Mouse (Mus musculus): Measurements from ENCODE around the gene Tldc1. TPM values are rescaled to one million over a fixed set of nuclear protein-coding genes. Genes with fewer than 3 reads are reported as not detected.

Tldc1 gene
- polyA plus RNA-seq, 1 experiment from 2014 or later = 11.6 TPM

- H3K9ac ChIP-seq = 0 out of 2 replicates have a peak overlapping the region, but pooled peaks have one; percentile 44
- no peaks in the 10 kb centered on the region for H3K36me3 ChIP-seq (ENCODE audit: poor library complexity, severe bottlenecking)
- no peak overlapping the region for H3K4me3 ChIP-seq
- H3K4me2 ChIP-seq = peak overlapping the region; percentile 42
- peaks cover 36% of the 10 kb centered on the region for H3K4me1 ChIP-seq
- no peaks in the 10 kb centered on the region for H3K27me3 ChIP-seq
- H3K9me3 ChIP-seq (replicated peaks) = no peaks in the 10 kb centered on the region
- peak overlapping the region; percentile 86 for H3K27ac ChIP-seq
- ATAC-seq = peak; percentile 76
- WGBS = 7% methylated on average over 15 of the region's 15 CpGs
Measured at GRCm38 (mm10) chr8:119798170-119798964, 20.2 kb upstream of the Tldc1 start.

GRCm38 (mm10) chr8:119795651-119796050, 17.4 kb upstream of the Tldc1 start:
- no peak overlapping the region for H3K4me3 ChIP-seq
- peaks cover 44% of the 10 kb centered on the region for H3K4me1 ChIP-seq
- no peaks in the 10 kb centered on the region for H3K9me3 ChIP-seq (replicated peaks)
- WGBS = 81% methylated on average over 3 of the region's 3 CpGs
- H3K4me2 ChIP-seq = no peak overlapping the region
- no peaks in the 10 kb centered on the region for H3K27me3 ChIP-seq
- H3K9ac ChIP-seq = no peak overlapping the region
- no peak overlapping the region for H3K27ac ChIP-seq
- H3K36me3 ChIP-seq (ENCODE audit: poor library complexity, severe bottlenecking) = no peaks in the 10 kb centered on the region
- no peak for ATAC-seq

GRCm38 (mm10) chr8:119794689-119795088, 16.5 kb upstream of the Tldc1 start:
- ATAC-seq = no peak
- Histone ChIP-seq H3K9me3 (replicated peaks) (no peaks in the 10 kb centered on the region), H3K4me2 (no peak overlapping the region), H3K27me3 (no peaks in the 10 kb centered on the region), H3K4me3 (no peak overlapping the region), H3K27ac (no peak overlapping the region), H3K9ac (no peak overlapping the region), H3K36me3 (ENCODE audit: poor library complexity, severe bottlenecking) (no peaks in the 10 kb centered on the region), H3K4me1 (peaks cover 43% of the 10 kb centered on the region)
- 56% methylated on average over 7 of the region's 7 CpGs for WGBS

GRCm38 (mm10) chr8:119791804-119792704, 13.8 kb upstream of the Tldc1 start:
- H3K4me2 ChIP-seq = no peak overlapping the region
- 9% methylated on average over 15 of the region's 16 CpGs for WGBS

GRCm38 (mm10) chr8:119789581-119789980, 11.4 kb upstream of the Tldc1 start:
- no peak overlapping the region for H3K4me2 ChIP-seq
- H3K27me3 ChIP-seq = no peaks in the 10 kb centered on the region
- H3K9me3 ChIP-seq (replicated peaks) = no peaks in the 10 kb centered on the region
- peak overlapping the region; percentile 57; the same call in 1 of the 2 replicates for H3K27ac ChIP-seq
- H3K36me3 ChIP-seq (ENCODE audit: poor library complexity, severe bottlenecking) = no peaks in the 10 kb centered on the region
- H3K9ac ChIP-seq = no peak overlapping the region
- no peak for ATAC-seq
- 78% methylated on average over 7 of the region's 7 CpGs for WGBS
- H3K4me3 ChIP-seq = no peak overlapping the region
- peaks cover 54% of the 10 kb centered on the region for H3K4me1 ChIP-seq

More at GRCm38 (mm10) chr8:119791804-119792704, 13.8 kb upstream of the Tldc1 start:
- Histone ChIP-seq H3K9me3 (replicated peaks) (no peaks in the 10 kb centered on the region), H3K27ac (peak overlapping the region; percentile 20), H3K36me3 (ENCODE audit: poor library complexity, severe bottlenecking) (no peaks in the 10 kb centered on the region), H3K4me3 (no peak overlapping the region), H3K27me3 (no peaks in the 10 kb centered on the region), H3K9ac (no peak overlapping the region), H3K4me1 (peaks cover 46% of the 10 kb centered on the region)
- peak; percentile 54 for ATAC-seq

GRCm38 (mm10) chr8:119788607-119789381, 10.6 kb upstream of the Tldc1 start:
- WGBS = 67% methylated on average over 9 of the region's 9 CpGs
- no peak for ATAC-seq
- H3K9me3 ChIP-seq (replicated peaks) = no peaks in the 10 kb centered on the region
- H3K4me1 ChIP-seq = peaks cover 61% of the 10 kb centered on the region
- H3K27ac ChIP-seq = peak overlapping the region; percentile 57
- H3K4me3 ChIP-seq = no peak overlapping the region
- H3K9ac ChIP-seq = no peak overlapping the region
- H3K36me3 ChIP-seq (ENCODE audit: poor library complexity, severe bottlenecking) = no peaks in the 10 kb centered on the region
- H3K4me2 ChIP-seq = no peak overlapping the region
- no peaks in the 10 kb centered on the region for H3K27me3 ChIP-seq

GRCm38 (mm10) chr8:119787341-119787740, 9.1 kb upstream of the Tldc1 start:
- no peak overlapping the region for H3K9ac ChIP-seq
- no peak for ATAC-seq
- H3K36me3 ChIP-seq (ENCODE audit: poor library complexity, severe bottlenecking) = no peaks in the 10 kb centered on the region
- no peaks in the 10 kb centered on the region for H3K27me3 ChIP-seq
- 62% methylated on average over 4 of the region's 4 CpGs for WGBS
- H3K4me1 ChIP-seq = peaks cover 63% of the 10 kb centered on the region
- H3K9me3 ChIP-seq (replicated peaks) = no peaks in the 10 kb centered on the region
- no peak overlapping the region for H3K27ac ChIP-seq
- H3K4me3 ChIP-seq = no peak overlapping the region
- no peak overlapping the region for H3K4me2 ChIP-seq

GRCm38 (mm10) chr8:119786871-119787270, 8.7 kb upstream of the Tldc1 start:
- Histone ChIP-seq H3K9ac (no peak overlapping the region), H3K9me3 (replicated peaks) (no peaks in the 10 kb centered on the region), H3K27me3 (no peaks in the 10 kb centered on the region), H3K27ac (peak overlapping the region; percentile 44; the same call in 1 of the 2 replicates), H3K4me1 (peaks cover 58% of the 10 kb centered on the region), H3K4me2 (no peak overlapping the region), H3K36me3 (ENCODE audit: poor library complexity, severe bottlenecking) (no peaks in the 10 kb centered on the region), H3K4me3 (no peak overlapping the region)
- 76% methylated on average over 3 of the region's 3 CpGs for WGBS
- ATAC-seq = no peak

- no peaks in the 10 kb centered on the region for H3K9me3 ChIP-seq (replicated peaks)
- peak overlapping the region; percentile 25; the same call in 1 of the 2 replicates for H3K4me2 ChIP-seq
- no peaks in the 10 kb centered on the region; the same call in 1 of the 2 replicates for H3K27me3 ChIP-seq
- no peaks in the 10 kb centered on the region for H3K36me3 ChIP-seq (ENCODE audit: poor library complexity, severe bottlenecking)
- 35% methylated on average over 17 of the region's 18 CpGs for WGBS
- peak; percentile 81 for ATAC-seq
- peaks cover 49% of the 10 kb centered on the region for H3K4me1 ChIP-seq
- H3K27ac ChIP-seq = peak overlapping the region; percentile 87
- no peak overlapping the region for H3K4me3 ChIP-seq
- H3K9ac ChIP-seq = no peak overlapping the region
Measured at GRCm38 (mm10) chr8:119785764-119786405, 7.7 kb upstream of the Tldc1 start.

GRCm38 (mm10) chr8:119784676-119785075, 6.5 kb upstream of the Tldc1 start:
- Histone ChIP-seq H3K9me3 (replicated peaks) (no peaks in the 10 kb centered on the region), H3K9ac (0 out of 2 replicates have a peak overlapping the region, but pooled peaks have one; percentile 9), H3K4me2 (no peak overlapping the region), H3K4me3 (no peak overlapping the region), H3K27ac (no peak overlapping the region), H3K27me3 (no peaks in the 10 kb centered on the region; the same call in 1 of the 2 replicates), H3K4me1 (peaks cover 44% of the 10 kb centered on the region), H3K36me3 (ENCODE audit: poor library complexity, severe bottlenecking) (no peaks in the 10 kb centered on the region)
- 49% methylated on average over 7 of the region's 7 CpGs for WGBS
- no peak for ATAC-seq

GRCm38 (mm10) chr8:119784141-119784574, 5.9 kb upstream of the Tldc1 start:
- H3K4me1 ChIP-seq = peaks cover 42% of the 10 kb centered on the region
- H3K36me3 ChIP-seq (ENCODE audit: poor library complexity, severe bottlenecking) = no peaks in the 10 kb centered on the region
- H3K9ac ChIP-seq = 0 out of 2 replicates have a peak overlapping the region, but pooled peaks have one; percentile 9
- no peak overlapping the region for H3K27ac ChIP-seq
- no peaks in the 10 kb centered on the region; the same call in 1 of the 2 replicates for H3K27me3 ChIP-seq
- WGBS = 48% methylated on average over 9 of the region's 9 CpGs
- no peak overlapping the region for H3K4me2 ChIP-seq
- no peaks in the 10 kb centered on the region for H3K9me3 ChIP-seq (replicated peaks)
- no peak for ATAC-seq
- no peak overlapping the region for H3K4me3 ChIP-seq

Measured in forebrain, embryonic 13.5 days (tissue).